Mouse (Mus musculus) activated CD4-positive, CD25-positive, alpha-beta regulatory T cell, adult 4 months (primary cell): Measurements from ENCODE around the gene Olfr698. TPM values are rescaled to one million over a fixed set of nuclear protein-coding genes. Genes with fewer than 3 reads are reported as not detected.
"Not testable (repeated sequence)": the region's sequence is repeated elsewhere in the genome, so short reads cannot be mapped to it uniquely, and the experiment has no call there.

ENCODE experiments used
- ATAC-seq: one replicate; pipeline ENCODE4 v1.8.0; 2017
- polyA plus RNA-seq, 2 experiments: library from polyadenylated mRNA; unstranded; fragments of 100-300 nt; shearing (Covaris generic); gene quantifications; one replicate each; pipeline ENCODE4 v1.2.1; 2017

Gene Olfr698
- under 1 TPM in 1 of 2 experiments, not detected in 1; 0.85 TPM for polyA plus RNA-seq

DNA sequence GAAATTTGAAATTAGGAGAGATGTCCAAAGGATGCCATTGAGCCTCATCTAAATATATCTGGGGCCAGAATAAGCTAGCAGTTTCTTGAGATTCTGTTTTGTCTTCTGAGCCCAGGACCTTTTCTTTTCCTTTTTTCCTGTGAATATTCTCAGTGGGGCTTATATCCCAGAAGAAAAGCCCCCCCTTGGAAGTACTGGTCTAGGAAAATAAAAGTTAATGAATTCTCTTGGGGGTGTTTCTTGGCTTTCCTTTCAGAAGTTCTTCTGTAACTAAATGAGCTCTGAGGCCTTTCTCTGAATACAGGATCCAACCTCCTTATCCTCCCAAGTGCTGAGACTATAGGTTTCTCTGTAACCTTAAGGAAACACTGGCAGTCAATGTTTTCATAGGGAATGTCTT is at the start of gene Olfr698:
Olfr698 (minus strand) TSS at position 101 of the 400 bp plus-strand sequence.
- no peak for ATAC-seq

DNA sequence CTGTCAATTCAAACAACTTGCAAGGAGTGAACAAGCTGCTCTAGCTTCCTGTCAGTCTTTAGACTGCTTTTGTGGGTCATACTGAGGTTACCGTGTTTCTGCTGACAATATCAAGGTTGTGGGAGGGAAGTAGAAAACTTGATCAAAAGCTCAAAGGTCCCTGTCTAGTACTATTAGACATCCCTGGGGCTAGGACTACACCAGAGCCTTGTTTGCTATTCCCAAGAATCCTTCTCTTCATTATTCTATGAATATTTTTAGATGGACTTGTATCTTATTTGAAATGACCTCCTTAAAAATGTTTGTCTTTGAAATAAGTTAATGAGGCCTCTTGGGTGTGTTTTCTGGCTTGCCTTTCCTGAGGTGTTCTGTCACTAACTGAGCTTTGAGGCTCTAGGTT is 37.9 kb upstream of the Olfr698 start, which contains the start of gene Olfr699:
Olfr699 (minus strand) TSS at position 101 of the 400 bp plus-strand sequence.
- ATAC-seq = no peak

- no peak for ATAC-seq
Observed at GRCm38 (mm10) chr7:106788330-106788729, 33.1 kb upstream of the Olfr698 start.

DNA sequence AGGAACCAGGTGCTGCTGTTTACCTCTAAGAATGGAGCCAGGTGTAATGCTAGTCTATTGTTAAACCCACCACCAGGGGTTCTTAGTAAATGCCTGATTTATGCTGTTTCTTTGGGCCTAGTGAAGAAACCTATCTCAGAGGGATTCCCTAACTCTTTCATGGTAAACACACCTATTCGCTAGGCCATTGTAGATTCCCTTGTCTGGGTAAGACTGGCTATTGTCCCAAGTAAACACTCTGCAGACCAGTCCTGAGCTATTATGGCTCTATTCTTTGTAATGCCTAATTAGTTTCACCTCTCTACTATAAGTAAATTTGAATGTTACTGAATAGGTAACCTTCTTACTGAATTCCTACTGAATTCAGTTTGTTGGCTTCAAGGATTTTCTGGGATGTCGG is 5.8 kb upstream of the Olfr698 start:
- ATAC-seq = not testable (repeated sequence)

DNA sequence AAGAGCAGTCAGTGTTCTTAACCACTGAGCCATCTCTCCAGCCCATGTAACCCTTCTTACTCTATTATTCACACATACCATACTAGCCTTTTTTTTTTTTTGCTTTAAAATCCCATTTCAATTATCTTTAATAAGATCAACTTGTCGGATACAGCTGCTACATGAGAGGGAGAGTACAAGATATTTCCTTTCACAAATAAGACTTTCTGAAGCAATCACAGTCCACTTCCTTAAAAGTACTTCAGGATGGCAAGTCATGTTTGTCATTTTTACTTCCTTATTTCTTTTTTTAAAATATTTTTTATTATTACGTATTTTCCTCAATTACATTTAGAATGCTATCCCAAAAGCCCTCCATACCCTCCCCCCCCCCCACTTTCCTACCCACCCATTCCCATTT is 3.6 kb upstream of the Olfr698 start:
- ATAC-seq = no peak

DNA sequence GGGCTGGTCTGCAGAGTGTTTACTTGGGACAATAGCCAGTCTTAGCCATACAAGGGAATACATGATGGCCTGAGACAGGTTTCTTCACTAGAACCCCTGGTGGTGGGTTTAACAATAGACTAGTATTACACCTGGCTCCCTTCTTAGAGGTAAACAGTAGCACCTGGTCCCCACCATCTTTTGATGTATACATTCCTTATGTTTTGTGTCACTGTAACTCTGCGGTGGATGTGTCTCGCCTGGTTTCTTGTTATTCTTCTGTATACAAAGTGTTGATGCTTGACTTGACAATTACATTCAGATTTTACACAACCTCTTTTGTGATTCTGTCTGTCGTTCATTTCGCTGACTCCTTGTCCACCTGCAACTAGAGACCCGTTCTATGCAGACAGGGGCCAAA is 9.4 kb downstream of the Olfr698 start:
- ATAC-seq = no peak

GRCm38 (mm10) chr7:106742343-106742742 is 12.9 kb downstream of the Olfr698 start, which contains the start of gene Olfr697:
Gene Olfr697, minus strand, starts transcription at chr7:106742443.
- no peak for ATAC-seq

DNA sequence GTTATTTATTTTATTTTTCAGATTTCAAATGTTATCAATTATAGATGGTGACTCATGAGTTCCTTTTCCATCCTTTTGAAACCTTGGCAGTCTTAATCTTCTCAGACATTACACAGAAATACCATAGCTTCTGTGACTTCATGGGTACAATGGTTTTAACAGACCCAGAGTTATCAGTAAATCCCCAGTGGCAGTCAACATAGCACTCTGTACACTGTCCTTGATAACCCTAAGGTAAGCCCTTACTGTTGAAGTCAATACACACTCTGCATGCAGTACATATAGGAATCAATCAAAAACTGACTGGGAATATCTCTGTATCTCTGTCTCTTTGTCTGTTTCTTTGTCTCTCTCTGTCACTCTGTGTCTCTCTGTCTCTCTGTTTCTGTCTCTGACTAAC is 18.2 kb downstream of the Olfr698 start:
- no peak for ATAC-seq

DNA sequence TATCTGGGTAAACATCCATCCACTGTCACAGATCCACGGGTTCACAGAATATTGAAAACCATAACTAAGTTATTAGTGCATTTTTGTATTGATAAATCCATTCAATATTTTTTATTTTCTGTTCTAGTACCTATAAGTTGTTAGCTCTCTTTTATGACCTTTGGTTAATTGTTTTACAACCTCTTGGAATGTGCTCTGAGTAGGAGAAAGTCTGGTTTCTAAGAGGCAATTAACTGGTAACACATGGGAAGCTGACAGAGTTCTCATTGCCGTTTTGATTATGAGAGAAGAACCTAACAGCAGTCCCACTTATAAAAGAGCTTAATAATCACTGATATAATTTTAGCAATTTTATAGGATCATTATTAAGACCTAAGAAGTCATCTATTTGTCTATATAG is 21.5 kb downstream of the Olfr698 start:
- no peak for ATAC-seq

DNA sequence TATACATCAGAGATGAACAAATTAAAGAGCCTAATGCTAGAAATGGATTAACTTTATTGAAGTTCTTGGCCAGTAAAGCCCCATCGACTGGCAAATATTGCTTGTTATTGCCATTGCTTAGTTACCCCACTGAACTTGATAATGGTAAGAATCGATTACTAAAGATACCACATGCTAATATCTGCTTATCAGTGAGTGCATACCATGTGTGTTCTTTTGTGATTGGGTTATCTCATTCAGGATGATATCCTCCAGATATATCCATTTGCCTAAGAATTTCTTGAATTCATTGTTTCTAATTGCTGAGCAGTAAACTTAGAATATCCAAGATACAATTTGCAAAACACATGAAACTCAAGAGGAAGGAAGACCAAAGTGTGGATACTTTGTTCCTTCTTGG is 29.5 kb downstream of the Olfr698 start:
- not testable (repeated sequence) for ATAC-seq

DNA sequence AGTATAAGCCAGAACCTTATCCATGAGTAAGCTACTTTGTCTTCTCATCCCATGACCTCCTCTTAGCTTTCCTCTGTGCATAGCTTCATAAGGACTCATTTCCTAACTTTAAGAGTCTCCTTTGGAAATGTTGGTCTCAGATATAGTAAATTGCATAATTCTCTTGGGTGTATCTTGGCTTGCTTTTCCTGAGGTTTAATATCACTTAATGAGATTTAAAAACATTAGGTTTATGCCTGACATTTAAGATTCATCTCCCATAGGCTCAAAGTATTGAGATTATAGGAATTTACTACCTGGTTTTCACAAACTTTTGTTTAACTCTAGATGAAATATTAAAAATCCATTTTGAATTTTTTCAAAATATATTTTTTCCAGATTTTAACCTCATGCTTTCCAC is 38.9 kb downstream of the Olfr698 start, which contains the start of gene Olfr695:
Olfr695 (minus strand) TSS at position 101 of the 400 bp plus-strand sequence.
- ATAC-seq = no peak

GRCm38 (mm10) chr7:106711463-106711862 is 43.7 kb downstream of the Olfr698 start:
- ATAC-seq = no peak

DNA sequence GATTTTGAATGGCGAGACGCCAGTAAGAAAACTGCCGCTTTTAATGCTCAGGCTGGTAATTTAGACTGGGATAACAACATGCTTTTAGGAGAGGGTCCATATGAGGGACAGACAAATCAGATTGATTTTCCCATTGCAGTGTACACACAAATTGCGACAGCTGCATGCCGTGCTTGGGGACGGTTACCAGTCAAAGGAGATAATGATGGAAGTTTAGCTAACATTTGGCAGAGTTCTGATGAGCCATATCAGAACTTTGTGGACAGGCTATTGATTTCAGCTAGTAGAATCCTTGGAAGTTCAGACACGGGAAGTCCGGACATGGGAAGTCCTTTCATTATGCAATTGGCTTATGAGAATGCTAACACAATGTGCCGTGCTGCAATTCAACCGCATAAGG is 47.5 kb downstream of the Olfr698 start:
- not testable (repeated sequence) for ATAC-seq

Other genes starting within 250 kb of the Olfr698 start
- gene Olfr693, start 74.8 kb downstream of the Olfr698 start, polyA plus RNA-seq = not detected
- not detected for gene Olfr694, start 63.6 kb downstream of the Olfr698 start, polyA plus RNA-seq
- gene Olfr695, start 39.0 kb downstream of the Olfr698 start, polyA plus RNA-seq = not detected
- not detected for gene Olfr697, start 13.0 kb downstream of the Olfr698 start, polyA plus RNA-seq
- not detected for gene Olfr699, start 37.8 kb upstream of the Olfr698 start, polyA plus RNA-seq
- gene Olfr700, start 53.4 kb upstream of the Olfr698 start, polyA plus RNA-seq = not detected
- not detected for gene Olfr701, start 58.7 kb upstream of the Olfr698 start, polyA plus RNA-seq
- gene Olfr702, start 78.5 kb upstream of the Olfr698 start, polyA plus RNA-seq = not detected
- not detected for gene Olfr703, start 88.0 kb upstream of the Olfr698 start, polyA plus RNA-seq
- gene Olfr704, start 107.8 kb upstream of the Olfr698 start, polyA plus RNA-seq = not detected
- not detected for gene Olfr705, start 121.5 kb upstream of the Olfr698 start, polyA plus RNA-seq
- not detected for gene Olfr706, start 132.8 kb upstream of the Olfr698 start, polyA plus RNA-seq
- not detected for gene Olfr707, start 145.8 kb upstream of the Olfr698 start, polyA plus RNA-seq
- gene Olfr1532-ps1, start 152.6 kb upstream of the Olfr698 start, polyA plus RNA-seq = not detected
- not detected for gene Olfr709-ps1, start 176.8 kb upstream of the Olfr698 start, polyA plus RNA-seq
- not detected for gene Olfr710, start 192.9 kb upstream of the Olfr698 start, polyA plus RNA-seq
- under 1 TPM in 1 of 2 experiments, not detected in 1; 0.08 TPM for gene Olfr6, start 208.5 kb upstream of the Olfr698 start, polyA plus RNA-seq
- gene Olfr711, start 220.1 kb upstream of the Olfr698 start, polyA plus RNA-seq = not detected